Mouse (Mus musculus) midbrain, embryonic 14.5 days (tissue): ENCODE data around the gene Zfp72. TPM values are rescaled to one million over a fixed set of nuclear protein-coding genes. Genes with fewer than 3 reads are reported as not detected.

Experiments
- ATAC-seq: fragments of 200-750 bp; cut with Nextera tagmentation; 2 replicates; pipeline ENCODE4 v1.8.0; 2017; ENCODE audit warnings: moderate number of reproducible peaks, moderate library complexity; ENCODE audit not compliant: low FRiP score, low TSS enrichment
- DNase-seq: peaks from one replicate; pipeline ENCODE4 v3.0.0-alpha.2; 2015
- H3K27ac ChIP-seq: fragments of 300-500 bp; sonication (generic); replicated peaks from 2 replicates; pipeline ENCODE4 v1.5.1; 2014; ENCODE audit warnings: mild to moderate bottlenecking, low read depth, low read length, moderate library complexity
- H3K27me3 ChIP-seq: fragments of 300-500 bp; sonication (generic); 2 replicates; pipeline ENCODE4 v1.6.1; 2014; ENCODE audit warnings: low read length, control low read depth, mixed read lengths; ENCODE audit not compliant: control insufficient read depth, insufficient read depth
- H3K36me3 ChIP-seq: fragments of 300-500 bp; sonication (generic); 2 replicates; pipeline ENCODE4 v1.6.1; 2014; ENCODE audit warnings: low read length, control low read depth; ENCODE audit not compliant: control insufficient read depth, insufficient read depth
- H3K4me1 ChIP-seq: fragments of 300-500 bp; sonication (generic); 2 replicates; pipeline ENCODE4 v1.6.1; 2014; ENCODE audit warnings: mild to moderate bottlenecking, antibody characterized with exemption, low read length, control low read depth; ENCODE audit not compliant: control insufficient read depth, insufficient read depth
- H3K4me2 ChIP-seq: fragments of 300-500 bp; sonication (generic); 2 replicates; pipeline ENCODE4 v1.6.1; 2014; ENCODE audit warnings: mild to moderate bottlenecking, low read length, moderate library complexity
- H3K4me3 ChIP-seq: fragments of 300-500 bp; sonication (generic); replicated peaks from 2 replicates; pipeline ENCODE4 v1.5.1; 2014; ENCODE audit warnings: low read depth, low read length
- H3K9ac ChIP-seq: fragments of 300-500 bp; sonication (generic); replicated peaks from 2 replicates; pipeline ENCODE4 v1.6.1; 2014; ENCODE audit warnings: mild to moderate bottlenecking, low read length, moderate library complexity
- H3K9me3 ChIP-seq: fragments of 300-500 bp; sonication (generic); 2 replicates; pipeline ENCODE4 v1.6.1; 2016; ENCODE audit warnings: low read length, control low read depth, mixed read lengths; ENCODE audit not compliant: control insufficient read depth
- WGBS: fragments of 180-500 bp; shearing (Covaris S2); extraction: QIAGEN DNeasy Blood & Tissue Kit; methylation state at CpG from one replicate; pipeline ENCODE4 v1.1.7; 2014; 5-methylcytosine and 5-hydroxymethylcytosine counted together
- polyA plus RNA-seq: library from polyadenylated mRNA; unstranded; fragments of >200 nt; fragmentation: Nextera tagmentation; extraction: Ambion mirVana; gene quantifications from 2 replicates; pipeline ENCODE4 v1.2.1, GENCODE M21; 2014

The Zfp72 gene
- polyA plus RNA-seq, 1 experiment from 2014 or later, result 7.3 TPM

- Histone ChIP-seq H3K27me3 (no peaks in the 10 kb centered on the region), H3K27ac (no peak overlapping the region), H3K4me3 (no peak overlapping the region), H3K9me3 (no peaks in the 10 kb centered on the region), H3K4me1 (no peaks in the 10 kb centered on the region), H3K36me3 (peaks cover 33% of the 10 kb centered on the region), H3K4me2 (no peak overlapping the region), H3K9ac (no peak overlapping the region)
- ATAC-seq, result peak; percentile 44; the same call in 1 of the 2 replicates
- DNase-seq, result no peak
- WGBS, result 92% methylated on average over 13 of the region's 13 CpGs
Measured at GRCm38 (mm10) chr13:74363176-74363858, 27.3 kb downstream of the Zfp72 start.

GRCm38 (mm10) chr13:74362218-74362617 is 28.4 kb downstream of the Zfp72 start:
- DNase-seq (no peak), ATAC-seq (no peak)
- peaks cover 40% of the 10 kb centered on the region for H3K36me3 ChIP-seq
- no peak overlapping the region for H3K4me2 ChIP-seq
- no peaks in the 10 kb centered on the region for H3K4me1 ChIP-seq
- H3K9me3 ChIP-seq, result no peaks in the 10 kb centered on the region
- H3K4me3 ChIP-seq, result no peak overlapping the region
- no peaks in the 10 kb centered on the region for H3K27me3 ChIP-seq
- 82% methylated on average over 2 of the region's 2 CpGs for WGBS
- H3K27ac ChIP-seq, result no peak overlapping the region
- H3K9ac ChIP-seq, result no peak overlapping the region

- no peaks in the 10 kb centered on the region for H3K27me3 ChIP-seq
- no peak overlapping the region for H3K4me2 ChIP-seq
- no peak overlapping the region for H3K4me3 ChIP-seq
- DNase-seq (no peak), ATAC-seq (no peak)
- no peak overlapping the region for H3K27ac ChIP-seq
- 95% methylated on average over 13 of the region's 13 CpGs for WGBS
- H3K9me3 ChIP-seq, result no peaks in the 10 kb centered on the region
- no peak overlapping the region for H3K9ac ChIP-seq
- H3K36me3 ChIP-seq, result peaks cover 73% of the 10 kb centered on the region
- H3K4me1 ChIP-seq, result no peaks in the 10 kb centered on the region
Measured at GRCm38 (mm10) chr13:74356491-74356890, 34.1 kb downstream of the Zfp72 start.

- DNase-seq (peak; percentile 57), ATAC-seq (peak; percentile 35)
- WGBS, result 2% methylated on average over 15 of the region's 15 CpGs
- peak overlapping the region; percentile 82 for H3K9ac ChIP-seq
- H3K4me3 ChIP-seq, result peak overlapping the region; percentile 81
- no peaks in the 10 kb centered on the region for H3K27me3 ChIP-seq
- peaks cover 14% of the 10 kb centered on the region for H3K4me1 ChIP-seq
- H3K4me2 ChIP-seq, result peak overlapping the region; percentile 74
- H3K27ac ChIP-seq, result peak overlapping the region; percentile 79
- H3K36me3 ChIP-seq, result peaks cover 20% of the 10 kb centered on the region
- no peaks in the 10 kb centered on the region for H3K9me3 ChIP-seq
Measured at GRCm38 (mm10) chr13:74350435-74350906, 40.2 kb downstream of the Zfp72 start.

- ATAC-seq (peak; percentile 98), DNase-seq (peak; percentile 100)
- H3K27ac ChIP-seq, result peak within 1 kb of the TSS; percentile 79
- peak within 1 kb of the TSS; percentile 74 for H3K4me2 ChIP-seq
- no peaks in the 10 kb centered on the region for H3K27me3 ChIP-seq
- no peaks in the 10 kb centered on the region for H3K9me3 ChIP-seq
- WGBS, result 2% methylated on average over 57 of the region's 57 CpGs
- peaks cover 14% of the 10 kb centered on the region for H3K4me1 ChIP-seq
- peak within 1 kb of the TSS; percentile 81 for H3K4me3 ChIP-seq
- peaks cover 18% of the 10 kb centered on the region for H3K36me3 ChIP-seq
- H3K9ac ChIP-seq, result peak within 1 kb of the TSS; percentile 82
Measured at GRCm38 (mm10) chr13:74349566-74350434, 40.8 kb downstream of the Zfp72 start, which contains the start of the genes Sdha and Ccdc127. Sdha (minus strand) TSS chr13:74350280. Ccdc127 (plus strand) TSS chr13:74350309.

GRCm38 (mm10) chr13:74341036-74341435 is 49.6 kb downstream of the Zfp72 start:
- no peak overlapping the region for H3K4me2 ChIP-seq
- H3K4me1 ChIP-seq, result no peaks in the 10 kb centered on the region
- H3K36me3 ChIP-seq, result peaks cover 69% of the 10 kb centered on the region
- no peak overlapping the region for H3K27ac ChIP-seq
- no peak for ATAC-seq
- no peak overlapping the region for H3K4me3 ChIP-seq
- no peak overlapping the region for H3K9ac ChIP-seq
- no peaks in the 10 kb centered on the region for H3K27me3 ChIP-seq
- 53% methylated on average over 3 of the region's 3 CpGs for WGBS
- H3K9me3 ChIP-seq, result no peaks in the 10 kb centered on the region
- peak; percentile 74 for DNase-seq

GRCm38 (mm10) chr13:74329321-74329720 is 61.3 kb downstream of the Zfp72 start:
- no peak overlapping the region for H3K4me2 ChIP-seq
- H3K27ac ChIP-seq, result no peak overlapping the region
- H3K4me1 ChIP-seq, result no peaks in the 10 kb centered on the region
- no peak overlapping the region for H3K9ac ChIP-seq
- DNase-seq, result no peak
- H3K9me3 ChIP-seq, result no peaks in the 10 kb centered on the region
- no peak overlapping the region for H3K4me3 ChIP-seq
- no peak for ATAC-seq
- H3K36me3 ChIP-seq, result peaks cover 78% of the 10 kb centered on the region
- no peaks in the 10 kb centered on the region for H3K27me3 ChIP-seq
